Mouse (Mus musculus) T-helper 17 cell (primary cell): ENCODE measurements at regions not wholly inside any gene's neighbourhood (a gene's known extent, or its start where the extent isn't known, plus 50 kb on each side); places are given as distances from the start of the nearest gene placed in this dataset.

Experiments used
- in situ Hi-C, 2 experiments: fragments of 300-600 bp; cut with MboI, MseI; formaldehyde crosslinking; loops; 1 replicate in 1 of 2; 2 replicates in 1 of 2; pipeline ENCODE4 v1.15.1; 2025; ENCODE audit warnings: high pct_unique_total_duplicates in 2 of 2

GRCm38 (mm10) chrX:21293666-21294065 is 118.2 kb upstream of the Gm21876 start:
- in situ Hi-C loops = no loop called here

GRCm38 (mm10) chrX:21295460-21295859 is 120.0 kb upstream of the Gm21876 start:
- in situ Hi-C loops = loop anchor here in 1 of 2 experiments (5.0 kb wide), 1 partner anchor 47 kb away; no protein-coding TSS in a partner anchor

GRCm38 (mm10) chrX:21297349-21297748 is 121.9 kb upstream of the Gm21876 start:
- in situ Hi-C loops = loop anchor here in 1 of 2 experiments (5.0 kb wide), 1 partner anchor 45 kb away; no protein-coding TSS in a partner anchor

- in situ Hi-C loops = no loop called here
These were observed 149.8 kb upstream of the Agtr2 start for GRCm38 (mm10) chrX:21334499-21335032.

- in situ Hi-C loops = loop anchor here in 1 of 2 experiments (5.0 to 10.0 kb wide), 2 partner anchors 47 to 250 kb away; no protein-coding TSS in a partner anchor
These were observed 139.9 kb upstream of the Agtr2 start for GRCm38 (mm10) chrX:21344397-21344796.

- in situ Hi-C loops = no loop called here
These were observed 133.8 kb upstream of the Agtr2 start for GRCm38 (mm10) chrX:21350503-21350902.

GRCm38 (mm10) chrX:21352350-21352749 is 132.0 kb upstream of the Agtr2 start:
- in situ Hi-C loops = no loop called here

GRCm38 (mm10) chrX:21360771-21361667 is 123.3 kb upstream of the Agtr2 start:
- in situ Hi-C loops = no loop called here

- in situ Hi-C loops = no loop called here
These were observed 99.1 kb upstream of the Agtr2 start for GRCm38 (mm10) chrX:21385221-21385620.

- in situ Hi-C loops = no loop called here
These were observed 94.4 kb upstream of the Agtr2 start for GRCm38 (mm10) chrX:21389992-21390391.

- in situ Hi-C loops = no loop called here
These were observed 91.1 kb upstream of the Agtr2 start for GRCm38 (mm10) chrX:21393212-21393611.

- in situ Hi-C loops = no loop called here
These were observed 59.5 kb upstream of the Agtr2 start for GRCm38 (mm10) chrX:21424797-21425196.

- in situ Hi-C loops = no loop called here
These were observed 56.3 kb upstream of the Agtr2 start for GRCm38 (mm10) chrX:21428081-21428480.

GRCm38 (mm10) chrX:21433501-21433900 is 50.8 kb upstream of the Agtr2 start:
- in situ Hi-C loops = no loop called here
